Mouse (Mus musculus) T-helper 17 cell (primary cell): ENCODE measurements around the gene Degs2.

Experiments
- in situ Hi-C, 2 experiments: fragments of 300-600 bp; cut with MboI, MseI; formaldehyde crosslinking; loops; 1 replicate in 1 of 2; 2 replicates in 1 of 2; pipeline ENCODE4 v1.15.1; 2025; ENCODE audit warnings: high pct_unique_total_duplicates in 2 of 2

Gene Degs2

DNA sequence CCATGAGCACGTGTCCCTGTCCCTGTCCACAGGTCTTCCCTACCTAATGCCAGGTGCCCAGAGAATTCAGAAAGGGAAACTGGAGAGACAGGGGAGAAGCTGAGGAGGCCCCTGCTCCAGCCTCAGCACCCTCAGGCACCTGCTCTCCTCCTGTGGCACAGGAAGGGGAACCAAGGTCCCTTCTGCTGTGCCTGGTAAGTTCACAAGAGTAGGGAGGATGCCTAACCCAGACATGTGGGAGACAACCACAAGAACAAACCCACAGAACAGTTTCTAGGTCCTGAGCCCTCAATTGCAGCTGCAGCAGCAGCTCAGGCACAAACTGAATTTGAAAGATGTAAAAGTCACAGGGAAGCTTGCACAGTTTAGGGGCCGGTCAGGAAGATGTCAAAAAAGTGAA is 894 bp downstream of the Degs2 start:
- in situ Hi-C loops, result no loop called here

DNA sequence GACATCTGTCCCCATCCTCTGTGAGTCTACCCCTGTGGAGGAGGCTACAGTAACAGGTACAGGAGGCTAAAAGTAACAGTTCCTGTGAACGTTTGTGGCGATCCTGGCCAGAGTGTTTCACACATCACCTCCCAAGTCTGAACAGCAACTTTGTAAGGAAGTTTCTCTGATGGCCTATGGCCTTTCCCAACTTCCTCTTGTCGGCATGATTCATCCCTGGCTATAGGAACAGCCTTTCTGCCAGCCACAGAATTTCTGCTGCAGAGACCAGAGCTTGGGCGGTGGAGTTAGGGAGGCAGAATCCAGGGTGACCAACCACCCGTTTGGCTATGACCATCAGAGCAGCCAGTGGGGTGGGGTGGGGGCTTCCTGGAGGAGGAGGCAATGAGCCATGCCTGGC is 2.1 kb downstream of the Degs2 start:
- in situ Hi-C loops, result no loop called here

DNA sequence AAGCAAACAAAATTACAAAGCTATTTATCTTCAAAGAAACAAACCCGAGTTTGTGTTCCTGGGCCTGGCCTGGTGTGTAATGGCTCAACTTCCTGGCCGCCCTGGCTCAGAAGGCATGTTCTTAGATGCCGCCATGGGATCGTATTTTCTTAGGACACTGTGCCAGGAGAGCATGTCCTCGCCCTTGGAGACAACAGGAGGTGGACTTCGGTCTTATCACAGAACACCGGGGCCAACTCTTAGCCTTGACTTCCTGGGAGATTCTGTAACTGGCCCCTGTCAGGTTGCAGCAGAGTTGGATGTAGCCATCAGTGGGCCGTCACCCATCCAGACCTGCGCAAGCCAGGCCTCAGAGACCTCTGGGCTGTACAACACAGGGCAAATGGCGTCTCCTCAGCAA is 2.5 kb downstream of the Degs2 start:
- in situ Hi-C loops, result no loop called here

DNA sequence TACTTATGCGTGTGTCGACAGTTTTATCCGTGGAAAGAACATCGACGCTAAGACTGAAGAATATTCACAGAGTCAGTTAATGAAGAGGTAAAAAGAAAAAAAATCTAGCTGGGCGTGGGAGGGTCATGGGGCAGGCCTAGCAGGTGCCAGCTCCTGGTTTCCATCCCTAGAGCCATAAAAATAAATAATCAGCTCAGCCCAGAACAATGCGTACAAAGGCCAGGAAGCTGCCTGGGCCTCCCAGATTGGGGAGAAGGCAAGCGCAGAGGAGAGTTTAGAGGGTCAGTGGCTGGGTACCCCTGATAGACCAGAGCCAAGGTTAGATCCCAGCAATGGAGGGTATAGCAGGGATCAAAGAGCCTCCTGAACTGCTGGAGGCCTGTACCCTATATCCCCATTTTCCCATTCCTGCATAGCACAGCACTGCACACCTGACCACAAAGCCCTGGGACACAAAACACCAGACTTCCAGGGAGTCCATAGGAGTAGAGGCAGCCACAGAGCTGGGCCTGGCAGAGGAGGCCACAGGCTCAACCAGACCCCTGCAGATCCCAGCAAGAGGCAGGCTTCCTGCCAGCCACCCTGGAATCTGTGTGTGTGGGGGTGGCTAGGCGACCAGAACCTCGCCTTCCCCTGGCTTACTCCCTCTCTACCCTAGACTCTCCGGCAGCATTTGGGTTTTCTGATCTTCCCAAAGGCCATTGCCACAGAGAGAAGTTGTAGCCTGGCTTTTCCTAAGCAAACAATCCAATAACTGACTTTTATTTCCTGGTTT is 3.2 kb downstream of the Degs2 start:
- in situ Hi-C loops, result no loop called here

DNA sequence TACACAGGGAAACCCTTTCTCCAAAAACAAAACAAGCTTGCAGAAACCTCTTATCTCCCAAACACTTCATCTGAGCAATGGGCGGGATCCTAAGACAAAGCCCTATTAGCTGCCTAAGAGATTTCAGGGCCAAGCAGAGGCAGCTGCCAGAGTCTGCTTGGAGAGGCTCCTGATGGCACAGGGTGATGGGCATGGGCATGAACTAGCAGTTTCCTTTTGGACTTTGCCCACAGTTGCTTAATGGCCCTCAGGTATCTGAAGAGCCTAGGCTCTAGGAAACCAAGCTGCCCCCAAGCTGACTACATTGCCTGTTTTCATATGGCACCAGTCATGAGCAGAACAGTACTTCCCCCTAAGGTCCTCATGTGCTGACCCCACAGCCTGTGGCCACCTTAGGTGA is 7.9 kb downstream of the Degs2 start:
- in situ Hi-C loops, result no loop called here

DNA sequence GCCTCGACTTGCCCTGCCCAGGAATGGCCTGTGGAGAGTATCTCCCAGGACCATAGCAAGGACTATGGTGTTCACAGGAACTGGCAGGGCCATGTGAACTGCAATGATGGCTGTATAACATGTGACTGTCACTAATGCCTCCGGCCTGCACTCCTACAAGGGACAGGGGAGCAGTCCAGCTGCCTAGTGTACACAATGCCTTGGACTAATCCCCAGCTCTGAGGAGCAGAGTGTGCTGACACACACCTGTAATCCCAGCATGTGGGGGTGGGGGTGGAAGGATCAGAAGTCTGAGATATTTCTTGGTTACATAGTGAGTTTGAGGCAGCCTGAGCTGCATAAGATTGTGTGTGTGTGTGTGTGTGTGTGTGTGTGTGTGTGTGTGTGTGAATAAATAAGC is 8.5 kb downstream of the Degs2 start:
- in situ Hi-C loops, result no loop called here

DNA sequence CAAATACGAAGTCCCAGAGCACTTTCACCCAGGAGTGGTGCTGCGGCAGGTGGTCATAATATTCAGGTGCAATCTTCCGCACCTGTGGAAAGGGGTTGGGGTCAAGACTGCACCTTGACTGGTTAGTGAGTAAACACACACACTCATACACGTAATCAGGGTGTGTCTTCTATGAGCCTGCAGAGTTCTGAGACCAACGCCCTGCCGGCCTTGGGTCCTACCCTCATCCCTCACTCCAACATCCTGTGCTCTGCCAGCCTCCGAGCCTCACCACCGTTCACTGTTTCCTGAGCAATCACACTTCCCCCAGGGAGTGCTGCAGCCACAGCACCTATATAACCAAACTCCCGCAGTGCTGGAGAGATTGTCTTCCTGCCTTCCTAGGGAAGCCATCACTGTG is 11.6 kb downstream of the Degs2 start:
- in situ Hi-C loops, result no loop called here

DNA sequence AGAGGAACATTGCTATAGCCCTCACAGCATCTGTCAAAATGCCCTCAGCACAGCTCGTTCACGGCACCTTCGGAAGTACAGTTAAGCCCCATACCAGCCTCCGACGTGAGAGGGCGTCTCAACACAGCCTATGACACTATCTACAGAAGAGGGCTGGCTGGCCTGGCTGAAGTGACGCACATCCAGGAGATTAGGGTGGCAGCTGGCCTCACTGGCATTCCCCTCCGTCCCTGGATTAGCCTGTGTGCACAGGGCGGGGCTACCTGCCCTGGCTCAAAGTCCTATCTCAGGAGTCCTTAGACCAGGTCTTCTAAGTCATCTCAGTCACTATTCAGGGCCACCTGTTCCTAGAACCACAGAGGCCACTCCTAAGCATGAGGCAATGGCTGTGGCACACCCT is 12.9 kb downstream of the Degs2 start:
- in situ Hi-C loops, result no loop called here

DNA sequence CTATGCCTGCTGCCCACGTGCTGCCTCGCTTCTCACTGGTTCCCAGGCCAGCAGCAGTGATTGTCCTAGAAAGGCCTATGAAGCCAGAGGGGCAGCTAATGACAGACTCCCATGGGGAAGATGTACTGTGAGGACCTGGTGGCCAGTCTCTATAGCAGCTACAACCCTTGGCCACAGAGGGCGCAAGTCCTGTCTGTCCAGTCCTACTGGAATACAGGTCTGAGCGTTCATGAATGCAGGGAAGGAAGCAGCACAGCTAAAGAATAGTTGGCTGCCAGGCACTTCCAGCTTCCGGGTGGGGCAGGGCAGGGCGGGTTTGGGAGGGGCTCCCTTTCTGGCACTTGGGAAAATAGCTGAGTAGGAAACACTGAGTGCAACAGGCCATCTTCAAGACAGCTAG is 15.2 kb downstream of the Degs2 start:
- in situ Hi-C loops, result no loop called here

DNA sequence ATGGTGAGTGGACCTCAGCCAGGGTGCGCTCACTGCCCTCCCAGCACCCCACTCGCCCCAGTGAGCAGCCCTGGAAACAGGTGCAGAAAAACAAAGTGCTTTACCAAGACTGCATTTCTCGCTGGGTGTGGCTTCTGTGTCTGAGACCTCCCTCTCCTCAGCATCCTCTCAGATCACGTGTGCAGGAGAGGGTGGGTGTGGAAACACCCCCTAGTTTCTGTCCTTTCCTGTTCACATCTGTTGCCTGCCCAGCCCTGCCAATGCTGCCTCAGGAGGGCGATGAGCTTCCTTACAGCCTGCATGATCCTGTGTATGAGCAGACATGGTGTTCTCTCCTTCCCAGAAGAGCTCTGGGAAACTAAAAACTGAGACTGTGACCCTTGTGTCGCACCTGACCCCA is 15.7 kb downstream of the Degs2 start:
- in situ Hi-C loops, result no loop called here

DNA sequence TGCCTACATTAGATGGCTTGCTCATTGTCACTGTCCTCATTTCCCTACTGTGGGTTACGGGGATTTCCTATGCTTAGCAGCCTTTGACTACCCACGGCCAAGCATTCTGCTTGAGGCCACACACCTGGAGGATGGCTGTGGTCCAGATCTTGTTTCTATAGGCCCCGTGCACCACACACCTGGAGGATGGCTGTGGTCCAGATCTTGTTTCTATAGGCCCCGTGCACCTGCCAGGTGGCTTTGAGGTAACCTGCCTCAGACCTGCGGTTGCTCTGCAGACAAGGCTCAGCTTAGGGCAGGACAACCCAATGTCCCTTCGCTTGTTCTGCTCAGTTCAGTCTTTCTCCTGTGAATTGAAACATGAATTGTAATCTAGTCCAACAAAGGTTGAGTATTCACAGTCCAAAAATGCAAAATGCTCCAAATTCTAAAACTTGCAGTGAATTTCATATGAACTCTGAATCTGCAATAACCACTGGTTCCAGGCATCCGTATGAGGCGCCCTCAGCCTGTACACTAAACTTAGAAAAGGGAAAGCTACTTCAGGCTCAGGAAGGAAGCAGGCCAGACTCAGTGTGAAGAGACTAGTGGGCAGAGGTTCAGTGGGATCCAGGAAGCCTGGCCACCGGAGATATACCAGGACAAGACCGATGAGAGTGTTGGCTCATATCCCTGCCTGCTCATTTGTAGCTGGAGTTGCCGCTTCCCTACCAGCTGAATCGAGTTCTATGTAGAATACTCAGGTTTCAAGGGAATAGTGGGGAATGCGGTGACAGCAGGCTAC is 19.7 kb downstream of the Degs2 start:
- in situ Hi-C loops, result no loop called here

DNA sequence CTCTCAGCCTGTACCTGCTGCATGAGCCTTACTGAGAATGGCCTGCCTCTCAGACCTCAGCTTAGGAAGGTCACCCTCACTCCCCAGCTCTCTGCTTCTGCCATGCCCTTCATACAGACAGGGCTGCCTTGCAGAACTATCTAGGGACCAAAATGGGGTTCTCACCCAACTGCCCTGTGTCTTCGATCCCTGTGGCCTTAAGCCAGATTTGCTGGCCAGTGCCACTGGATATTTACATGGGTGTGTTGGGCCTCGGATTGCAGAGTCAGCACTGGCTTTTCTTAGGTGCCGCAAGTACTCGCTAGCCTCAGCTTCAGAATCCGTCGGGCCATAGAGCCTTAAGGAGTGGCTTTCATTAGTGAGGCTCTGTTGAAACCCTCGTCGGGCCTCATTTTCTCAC is 21.3 kb downstream of the Degs2 start:
- in situ Hi-C loops, result no loop called here

DNA sequence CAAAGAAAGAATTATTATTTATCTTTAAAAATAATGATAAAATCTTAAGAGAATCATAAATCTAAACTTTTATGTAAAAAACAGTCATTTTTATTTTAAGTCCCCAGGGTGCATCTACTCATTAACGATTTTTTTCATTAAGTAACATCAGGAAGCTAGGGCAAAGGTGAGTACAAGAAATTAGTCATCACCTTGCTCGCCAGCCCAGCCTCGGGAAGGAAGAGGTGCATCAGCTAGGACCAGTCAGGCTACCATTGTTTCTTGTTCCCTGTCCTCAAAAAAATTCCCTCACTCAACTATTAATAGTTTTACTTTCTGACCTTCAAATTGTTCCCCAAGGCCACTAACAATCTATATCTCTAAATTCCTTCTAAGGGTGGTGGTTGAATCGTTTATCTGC is 23.7 kb downstream of the Degs2 start:
- in situ Hi-C loops, result no loop called here

DNA sequence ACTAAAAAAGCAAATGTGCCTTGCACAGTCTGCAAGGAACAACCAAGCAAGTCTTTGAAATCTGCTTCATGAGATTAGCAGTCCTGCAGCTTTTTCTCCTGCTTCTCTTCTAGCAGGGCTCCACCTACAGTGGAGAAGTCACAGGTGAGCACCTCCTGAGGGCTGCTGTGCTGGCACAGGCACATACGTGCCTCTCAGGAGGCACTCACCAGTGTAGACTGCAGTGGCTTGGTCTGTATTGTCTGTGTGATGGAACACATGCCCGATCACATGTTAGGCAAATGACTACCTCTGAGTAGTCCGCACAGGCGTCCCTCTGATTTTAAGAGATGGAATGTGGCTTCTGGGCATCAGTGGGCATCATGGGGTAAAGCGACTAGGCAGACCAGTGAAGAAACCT is 25.0 kb downstream of the Degs2 start:
- in situ Hi-C loops, result no loop called here

DNA sequence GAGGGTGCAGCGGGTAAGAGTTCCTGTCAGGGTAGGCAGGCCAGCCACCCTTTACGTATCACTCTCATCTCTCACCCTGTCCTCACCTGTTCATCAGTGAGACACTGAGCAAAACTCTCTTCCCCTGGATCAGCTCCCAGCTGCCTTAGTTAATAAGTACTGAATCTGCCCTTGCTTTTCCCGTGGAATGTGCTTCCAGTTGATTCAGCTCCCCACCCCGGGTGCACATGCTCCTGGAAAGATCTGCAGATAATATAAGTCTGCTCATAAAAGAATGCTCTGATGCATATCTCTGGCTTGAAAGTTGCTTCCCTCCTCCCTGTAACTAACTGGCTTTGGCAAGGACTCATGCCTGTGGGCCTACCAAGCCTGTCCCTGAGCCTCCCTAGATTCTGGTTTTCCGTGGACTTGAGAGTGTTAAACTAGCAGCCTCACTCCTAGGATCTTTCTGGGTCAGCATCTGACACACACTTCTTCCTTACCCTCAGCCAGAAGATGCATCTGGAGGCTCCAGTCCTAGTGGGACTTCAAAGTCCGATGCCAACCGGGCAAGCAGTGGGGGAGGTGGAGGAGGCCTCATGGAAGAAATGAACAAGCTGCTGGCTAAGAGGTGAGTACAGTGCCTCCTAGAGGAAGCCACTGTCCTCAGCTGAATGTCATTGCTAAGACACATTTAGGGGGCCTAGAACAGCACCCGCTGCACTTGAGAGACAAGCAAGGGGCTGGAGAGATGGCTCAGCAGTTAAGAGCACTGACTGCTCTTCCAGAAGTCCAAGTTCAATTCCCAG is 26.3 kb downstream of the Degs2 start:
- in situ Hi-C loops, result no loop called here

DNA sequence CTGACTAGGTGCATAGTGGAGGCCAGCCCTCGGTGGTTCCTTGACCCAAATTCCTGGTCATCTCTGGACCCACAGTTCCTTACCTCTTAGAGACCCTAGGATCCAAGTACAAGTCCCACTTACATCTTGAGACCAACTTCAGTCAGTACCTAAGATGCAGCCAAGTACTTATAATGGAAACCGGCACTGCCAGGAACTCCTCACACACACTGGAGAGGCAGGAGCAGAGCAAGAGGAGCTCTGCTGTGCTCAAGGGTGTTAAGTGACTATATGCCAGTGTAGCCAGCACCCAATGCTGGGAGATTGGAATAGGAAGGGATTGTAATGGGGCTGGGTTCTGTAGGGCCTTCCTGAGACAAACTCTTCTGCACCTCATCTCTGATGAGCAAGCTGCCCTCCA is 27.2 kb downstream of the Degs2 start:
- in situ Hi-C loops, result no loop called here

DNA sequence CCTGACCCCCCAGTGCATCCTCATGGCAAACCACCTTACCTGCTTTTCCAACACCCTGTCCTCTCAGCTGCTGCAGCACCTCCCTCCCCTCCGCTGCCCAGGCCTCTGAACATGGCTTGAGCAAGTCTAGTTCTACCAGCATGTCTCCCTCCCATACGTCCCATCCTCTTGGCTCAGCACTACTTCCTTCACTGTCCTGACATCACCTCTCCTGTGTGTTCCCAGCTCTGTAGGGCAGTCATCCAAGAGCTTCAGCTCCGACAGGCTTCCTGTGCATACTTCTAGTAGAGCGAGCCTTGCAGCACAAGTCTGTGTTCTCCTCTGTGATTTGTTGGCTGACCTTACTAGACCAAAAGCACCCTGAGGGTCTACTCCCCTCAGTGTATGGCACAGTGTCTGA is 27.6 kb downstream of the Degs2 start:
- in situ Hi-C loops, result no loop called here

DNA sequence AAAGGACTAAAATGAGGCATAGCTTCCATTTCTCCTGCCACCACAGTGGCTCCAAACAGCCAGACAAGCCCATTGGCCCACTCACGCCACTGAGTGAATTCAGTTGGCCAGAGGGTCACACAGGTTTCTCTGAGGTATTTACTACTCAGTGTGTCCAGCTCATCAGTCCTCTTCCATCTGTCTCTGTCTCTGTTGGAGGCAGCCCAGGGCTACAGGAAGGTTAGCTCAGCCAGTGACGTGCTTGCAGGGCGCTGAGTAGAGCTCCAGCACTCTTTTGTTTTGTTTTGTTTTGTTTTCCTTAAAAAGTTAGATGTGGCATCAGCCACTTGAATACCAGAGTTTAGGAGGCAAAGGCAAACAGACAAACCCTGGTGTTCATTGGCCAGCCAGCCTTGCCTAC is 28.6 kb downstream of the Degs2 start:
- in situ Hi-C loops, result no loop called here

DNA sequence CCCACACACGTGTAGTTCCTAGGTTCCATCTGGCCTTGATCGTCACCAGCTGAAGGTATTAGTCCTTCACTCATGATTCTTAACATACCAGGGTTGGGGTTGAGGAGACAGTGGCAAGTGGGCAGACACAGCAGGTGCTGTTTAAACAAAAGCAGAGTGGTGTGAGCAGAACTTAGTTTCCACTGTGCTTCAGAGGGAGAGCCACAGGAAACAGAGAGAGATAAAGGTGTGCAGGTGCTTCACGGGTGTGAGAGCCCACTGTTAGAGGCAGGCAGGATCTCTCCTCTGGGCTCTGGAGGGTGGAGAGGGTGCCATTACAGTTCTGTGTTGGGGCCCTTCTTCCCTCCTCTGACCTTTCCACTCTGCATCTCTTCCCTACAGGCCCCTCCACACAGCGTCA is 29.2 kb downstream of the Degs2 start:
- in situ Hi-C loops, result no loop called here

DNA sequence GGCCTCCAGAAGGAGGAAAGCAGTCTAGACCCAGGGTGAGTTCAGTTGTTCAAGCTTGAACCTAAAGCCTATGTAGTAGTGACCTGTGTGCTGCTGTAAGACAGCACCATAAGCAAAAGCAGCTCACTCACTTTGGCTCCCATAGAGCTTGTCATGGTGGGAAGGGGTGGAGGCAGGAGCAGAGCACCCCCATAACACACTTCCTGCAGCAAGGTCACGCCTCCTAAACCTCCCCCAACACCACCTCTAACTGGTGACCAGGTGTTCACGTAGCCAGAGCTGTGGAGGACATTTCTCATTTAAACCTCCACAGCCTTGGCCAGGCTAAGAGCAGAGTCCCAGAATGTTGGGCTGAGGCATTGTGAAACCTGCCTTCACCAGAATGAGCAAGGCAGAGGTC is 30.6 kb downstream of the Degs2 start:
- in situ Hi-C loops, result no loop called here

DNA sequence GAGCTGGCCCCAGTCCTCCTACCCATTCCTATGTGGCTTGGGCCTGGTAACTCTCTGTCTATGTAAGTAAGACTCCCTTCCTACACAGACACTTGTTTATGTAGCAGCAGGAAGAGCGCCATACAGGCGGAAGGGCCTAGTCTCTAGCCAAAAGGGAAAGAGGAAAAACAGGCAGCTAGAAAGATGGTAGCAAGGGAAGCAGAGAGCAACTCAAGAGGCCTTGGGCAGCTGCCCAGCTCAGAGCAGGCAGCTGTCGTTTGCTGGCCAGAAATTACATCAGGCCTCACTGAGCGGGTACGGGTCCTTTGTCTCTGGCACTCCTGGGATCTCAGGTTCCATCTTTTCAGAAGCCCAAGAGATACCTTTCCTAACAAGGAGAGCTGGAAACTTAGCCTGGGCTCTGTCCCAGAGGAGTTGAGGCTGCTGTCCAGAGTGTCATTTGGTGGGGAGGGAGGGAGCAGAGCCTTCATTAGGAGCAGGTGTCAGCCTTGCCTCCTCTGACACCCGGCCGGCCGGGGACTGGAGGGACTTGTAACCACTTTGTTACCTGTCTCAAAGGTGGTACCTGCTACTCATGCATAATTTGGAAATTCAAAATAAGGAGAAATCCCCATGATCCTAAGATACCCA is 33.4 kb downstream of the Degs2 start:
- in situ Hi-C loops, result loop anchor here in 1 of 2 experiments (5.0 kb wide), 1 partner anchor 106 kb away; no protein-coding TSS in a partner anchor

DNA sequence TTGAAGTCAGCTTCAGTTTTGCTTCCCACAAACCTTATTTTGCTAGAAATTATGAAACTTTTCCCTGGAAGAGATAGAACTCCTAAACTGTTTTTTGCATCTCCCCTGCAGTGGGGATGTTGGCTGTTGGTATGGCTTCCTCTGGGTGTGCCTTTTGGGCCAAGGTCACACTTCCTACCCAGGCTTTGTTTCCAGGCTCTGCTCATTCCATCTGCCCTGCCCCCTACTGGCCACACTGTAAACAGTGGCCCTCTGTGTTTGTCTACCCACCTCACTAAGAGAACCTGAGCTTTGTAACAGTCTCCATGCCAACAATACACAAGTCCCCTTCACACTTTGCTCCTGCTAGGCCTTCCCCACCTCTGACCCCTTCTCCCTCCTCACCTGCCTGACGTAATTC is 44.8 kb downstream of the Degs2 start:
- in situ Hi-C loops, result loop anchor here (5.0 kb wide), 2 partner anchors 50 to 105 kb away; partner anchors contain the start of gene Evl (in 1 of the 2)
